ENCODE assay signal across 28 mouse cellular contexts in genomic region chr1:116044083-116044482, GRCm38 (mm10).
"Had no signal": no experiment of that assay in that cellular context is flagged by ENCODE, and none has a peak within 500 bp of the region (broad histone marks: within the 10 kb centered on the region; RNA-seq: fewer than 3 reads in every experiment).

No protein-coding gene starts in this region.

- H3K4me3 ChIP-seq: embryonic facial prominence, embryonic 10.5 days; embryonic facial prominence, embryonic 12.5 days; embryonic facial prominence, embryonic 13.5 days; embryonic facial prominence, embryonic 15.5 days; erythroblast, embryonic 14.5 days; forebrain, embryonic 10.5 days; forebrain, embryonic 12.5 days; forebrain, embryonic 13.5 days; forebrain, embryonic 15.5 days; gastrocnemius, adult 2 months had no signal

- DNase-seq: cerebellum, adult 2 months; cerebellum, adult 8-10 months; cerebellum, adult 9-10 months; cerebellum, adult 9-11 months; cerebellum, postnatal 10 days; cerebellum, postnatal 14 days; cerebellum, postnatal 25 days; cerebellum, postnatal 36 days; embryo, embryonic 11 days; forebrain, postnatal 0 days; gastrocnemius, adult 2 months; gastrocnemius, postnatal 10 days; gastrocnemius, postnatal 14 days; gastrocnemius, postnatal 25 days; gastrocnemius, postnatal 36 days; heart, adult 11 months; heart, adult 18-20 months had no signal

- H3K4me1 ChIP-seq: embryonic facial prominence, embryonic 10.5 days; embryonic facial prominence, embryonic 12.5 days; embryonic facial prominence, embryonic 13.5 days; embryonic facial prominence, embryonic 15.5 days; forebrain, embryonic 10.5 days; forebrain, embryonic 12.5 days; forebrain, embryonic 13.5 days; forebrain, embryonic 15.5 days had no signal

- H3K9ac ChIP-seq: embryonic facial prominence, embryonic 12.5 days; embryonic facial prominence, embryonic 13.5 days; embryonic facial prominence, embryonic 15.5 days; forebrain, embryonic 12.5 days; forebrain, embryonic 13.5 days; forebrain, embryonic 15.5 days; forebrain, postnatal 0 days had no signal

- H3K27ac ChIP-seq: embryonic facial prominence, embryonic 10.5 days; embryonic facial prominence, embryonic 12.5 days; embryonic facial prominence, embryonic 13.5 days; embryonic facial prominence, embryonic 15.5 days; forebrain, embryonic 10.5 days; forebrain, embryonic 12.5 days; forebrain, embryonic 13.5 days; forebrain, embryonic 15.5 days; gastrocnemius, adult 2 months had no signal

- ATAC-seq: forebrain, embryonic 13.5 days; forebrain, embryonic 14.5 days; forebrain, embryonic 15.5 days; forebrain, embryonic 16.5 days; forebrain, postnatal 0 days had no signal

- H3K9me3 ChIP-seq: embryonic facial prominence, embryonic 10.5 days; embryonic facial prominence, embryonic 12.5 days; embryonic facial prominence, embryonic 13.5 days; embryonic facial prominence, embryonic 15.5 days; forebrain, embryonic 10.5 days; forebrain, embryonic 12.5 days; forebrain, embryonic 13.5 days; forebrain, embryonic 15.5 days had no signal

- H3K36me3 ChIP-seq: embryonic facial prominence, embryonic 10.5 days; embryonic facial prominence, embryonic 12.5 days; embryonic facial prominence, embryonic 13.5 days; embryonic facial prominence, embryonic 15.5 days; forebrain, embryonic 10.5 days; forebrain, embryonic 12.5 days; forebrain, embryonic 15.5 days had no signal

- H3K4me2 ChIP-seq: embryonic facial prominence, embryonic 12.5 days; embryonic facial prominence, embryonic 13.5 days; embryonic facial prominence, embryonic 15.5 days; forebrain, embryonic 12.5 days; forebrain, embryonic 13.5 days; forebrain, embryonic 15.5 days had no signal

- H3K27me3 ChIP-seq: embryonic facial prominence, embryonic 12.5 days; embryonic facial prominence, embryonic 13.5 days; embryonic facial prominence, embryonic 15.5 days; forebrain, embryonic 12.5 days; forebrain, embryonic 13.5 days; forebrain, embryonic 15.5 days had no signal
